Mouse (Mus musculus): ENCODE data around the gene Gm45902. TPM values are rescaled to one million over a fixed set of nuclear protein-coding genes. Genes with fewer than 3 reads are reported as not detected.

Gm45902 gene
- total RNA-seq, 2 experiments from 2014 or later = 5.6 to 5.7 TPM

Other genes starting within 250 kb of the Gm45902 start
- gene Nmt2, start 228.6 kb downstream of the Gm45902 start, total RNA-seq (2021) = 10 to 100 TPM; 78.6 to 80.2 TPM
- gene Rpp38, start 180.1 kb downstream of the Gm45902 start, total RNA-seq (2021) = 1 to 10 TPM; 7.9 to 8.4 TPM
- 1 to 10 TPM in 1 of 2 experiments, not detected in 1; 1.2 TPM for gene Acbd7, start 176.6 kb downstream of the Gm45902 start, total RNA-seq (2021)
- not detected for gene Olah, start 115.6 kb downstream of the Gm45902 start, total RNA-seq (2021)
- 1 to 10 TPM; 2.0 to 3.6 TPM for gene Meig1, start 90.1 kb downstream of the Gm45902 start, total RNA-seq (2021)
- gene Dclre1c, start 88.7 kb downstream of the Gm45902 start, total RNA-seq (2021) = 10 to 100 TPM; 10.1 to 10.8 TPM
- 1 to 10 TPM; 3.1 to 3.2 TPM for gene Suv39h2, start 37.8 kb downstream of the Gm45902 start, total RNA-seq (2021)
- gene Hspa14, start within 50 bp of the Gm45902 start, total RNA-seq (2021) = 10 to 100 TPM; 42.6 to 43.3 TPM
- gene Cdnf, start 240 bp upstream of the Gm45902 start, total RNA-seq (2021) = 1 to 10 TPM in 1 of 2 experiments, under 1 TPM in 1; 0.55 to 1.2 TPM
- 10 to 100 TPM in 1 of 2 experiments, 1 to 10 TPM in 1; 9.3 to 10.5 TPM for gene Fam107b, start 57.7 kb upstream of the Gm45902 start, total RNA-seq (2021)

Data from left cerebral cortex, postnatal 14 days (tissue).